Mouse (Mus musculus) myocyte (in vitro differentiated cells): Measurements from ENCODE around the gene Cacnb3. TPM values are rescaled to one million over a fixed set of nuclear protein-coding genes. Genes with fewer than 3 reads are reported as not detected.

Experiments used
- H3K27me3 ChIP-seq: one replicate; pipeline ENCODE4 v1.6.1; 2011; ENCODE audit not compliant: control insufficient read depth, insufficient read depth, insufficient read length
- H3K36me3 ChIP-seq: one replicate; pipeline ENCODE4 v1.6.1; 2011; ENCODE audit not compliant: control insufficient read depth, insufficient read depth
- H3K4me2 ChIP-seq: one replicate; pipeline ENCODE4 v1.6.1; 2011; ENCODE audit warnings: low read depth, control low read depth
- H3K4me3 ChIP-seq: one replicate; pipeline ENCODE4 v1.5.1; 2011; ENCODE audit warnings: mild to moderate bottlenecking, control low read depth, moderate library complexity
- H3K79me2 ChIP-seq: one replicate; pipeline ENCODE4 v1.6.1; 2011; ENCODE audit not compliant: control insufficient read depth, insufficient read depth
- H3ac ChIP-seq: one replicate; pipeline ENCODE4 v1.6.1; 2011; ENCODE audit not compliant: control insufficient read depth, insufficient read length
- CEBPB ChIP-seq: IDR thresholded peaks from 2 replicates; pipeline ENCODE4 v1.6.1; 2011; ENCODE audit warnings: mild to moderate bottlenecking, moderate library complexity; ENCODE audit not compliant: poor library complexity, insufficient read depth, severe bottlenecking
- E2F4 ChIP-seq: IDR thresholded peaks from one replicate; pipeline ENCODE4 v1.6.1; 2011; ENCODE audit warnings: mild to moderate bottlenecking, control low read depth, moderate library complexity; ENCODE audit not compliant: insufficient read depth
- MAX ChIP-seq: IDR thresholded peaks from one replicate; pipeline ENCODE4 v1.6.1; 2011; ENCODE audit warnings: low read depth, mild to moderate bottlenecking, control low read depth
- MYOD1 ChIP-seq, 3 experiments: IDR thresholded peaks; one replicate each; pipeline ENCODE4 v1.6.1; 2011; ENCODE audit warnings: control low read depth in 2 of 3, low read depth in 2 of 3, mild to moderate bottlenecking in 2 of 3, moderate library complexity in 1 of 3; ENCODE audit not compliant: insufficient read length in 2 of 3, control insufficient read depth in 1 of 3
- MYOG ChIP-seq, 3 experiments: IDR thresholded peaks; one replicate each; pipeline ENCODE4 v1.6.1; 2011; ENCODE audit warnings: control low read depth in 2 of 3, low read depth in 2 of 3, mild to moderate bottlenecking in 2 of 3; ENCODE audit not compliant: insufficient read length in 2 of 3, control insufficient read depth in 1 of 3, insufficient read depth in 1 of 3
- POLR2A ChIP-seq: IDR thresholded peaks from one replicate; pipeline ENCODE4 v1.6.1; 2011; ENCODE audit warnings: low read depth, mild to moderate bottlenecking, control low read depth, moderate library complexity; ENCODE audit not compliant: insufficient read length
- POLR2AphosphoS2 ChIP-seq: IDR thresholded peaks from one replicate; pipeline ENCODE4 v1.6.1; 2011; ENCODE audit warnings: low read depth, control low read depth; ENCODE audit not compliant: insufficient read length
- REST ChIP-seq: IDR thresholded peaks from one replicate; pipeline ENCODE4 v1.6.1; 2011; ENCODE audit warnings: mild to moderate bottlenecking, control low read depth, moderate library complexity; ENCODE audit not compliant: insufficient read depth, insufficient read length
- SRF ChIP-seq: IDR thresholded peaks from one replicate; pipeline ENCODE4 v1.6.1; 2011; ENCODE audit warnings: low read depth; ENCODE audit not compliant: control insufficient read depth, insufficient read length
- TCF12 ChIP-seq: IDR thresholded peaks from one replicate; pipeline ENCODE4 v1.6.1; 2011; ENCODE audit warnings: mild to moderate bottlenecking, control low read depth; ENCODE audit not compliant: poor library complexity, insufficient read depth, severe bottlenecking
- TCF3 ChIP-seq: IDR thresholded peaks from one replicate; pipeline ENCODE4 v1.6.1; 2011; ENCODE audit warnings: low read depth, control low read depth; ENCODE audit not compliant: insufficient read length
- USF1 ChIP-seq: IDR thresholded peaks from one replicate; pipeline ENCODE4 v1.6.1; 2011; ENCODE audit warnings: low read depth, mild to moderate bottlenecking, control low read depth, moderate library complexity
- polyA plus RNA-seq: library from polyadenylated mRNA; unstranded; fragments of >200 nt; fragmentation: generic; extraction: Trizol; gene quantifications from one replicate; pipeline ENCODE4 v1.2.1, GENCODE M21; 2012; ENCODE audit warnings: missing spikeins

Gene Cacnb3
- polyA plus RNA-seq, 1 experiment, result 80.8 TPM

GRCm38 (mm10) chr15:98644406-98644805 is 13.8 kb downstream of the Cacnb3 start:
- no peak overlapping the region for H3K4me2 ChIP-seq
- no peak for TF ChIP-seq SRF
- TF ChIP-seq MAX, result no peak
- no peak for TF ChIP-seq MYOG (IDR thresholded peaks at IDR 0.05; ENCODE audit: control insufficient read depth in 1 of 3, insufficient read depth in 1 of 3, insufficient read length in 2 of 3, low read depth in 2 of 3)
- no peak for TF ChIP-seq CEBPB
- TF ChIP-seq TCF12, result no peak
- peak; percentile 65 for TF ChIP-seq POLR2AphosphoS2
- TF ChIP-seq E2F4, result no peak
- TF ChIP-seq TCF3, result no peak
- TF ChIP-seq USF1, result no peak
- no peaks in the 10 kb centered on the region for H3K79me2 ChIP-seq
- H3K4me3 ChIP-seq, result no peak overlapping the region
- H3ac ChIP-seq, result no peak overlapping the region
- H3K36me3 ChIP-seq, result peaks cover 46% of the 10 kb centered on the region
- no peaks in the 10 kb centered on the region for H3K27me3 ChIP-seq

GRCm38 (mm10) chr15:98645057-98646026 is 14.7 kb downstream of the Cacnb3 start:
- H3K4me2 ChIP-seq, result no peak overlapping the region
- peaks cover 55% of the 10 kb centered on the region for H3K36me3 ChIP-seq
- H3K27me3 ChIP-seq, result no peaks in the 10 kb centered on the region
- H3K4me3 ChIP-seq, result no peak overlapping the region
- H3ac ChIP-seq, result no peak overlapping the region
- TF ChIP-seq E2F4, result no peak
- TF ChIP-seq POLR2AphosphoS2, result peak; percentile 67
- peak; percentile 42 for TF ChIP-seq POLR2A
- no peaks in the 10 kb centered on the region for H3K79me2 ChIP-seq

DNA sequence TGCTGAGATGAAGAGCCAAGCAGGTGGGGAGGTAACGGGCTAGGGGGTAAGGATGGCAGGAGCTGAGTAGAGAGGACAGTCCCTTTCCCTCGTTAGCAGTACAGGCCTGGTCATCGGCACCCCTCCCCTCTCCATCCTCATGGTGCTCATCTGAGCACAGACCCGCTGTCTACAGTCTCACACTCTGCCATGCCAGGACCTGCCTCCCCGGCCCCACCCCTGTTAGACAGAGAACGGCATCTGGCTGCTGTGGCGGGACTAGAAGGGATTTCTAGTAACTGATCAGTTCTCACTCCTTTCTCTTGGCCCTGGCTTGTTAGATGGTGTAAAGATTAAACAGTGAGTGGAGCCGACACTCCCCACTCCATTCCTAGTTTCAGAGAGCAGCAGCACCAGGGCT is 16.1 kb downstream of the Cacnb3 start:
- Histone ChIP-seq H3K36me3 (peaks cover 62% of the 10 kb centered on the region), H3K4me2 (no peak overlapping the region), H3K79me2 (no peaks in the 10 kb centered on the region), H3ac (no peak overlapping the region), H3K4me3 (no peak overlapping the region), H3K27me3 (no peaks in the 10 kb centered on the region)
- no peak for TF ChIP-seq TCF12
- peak; percentile 32 for TF ChIP-seq POLR2AphosphoS2
- TF ChIP-seq SRF, result peak; percentile 11
- peak; percentile 10 for TF ChIP-seq POLR2A
- TF ChIP-seq MYOG (IDR thresholded peaks at IDR 0.05; ENCODE audit: control insufficient read depth in 1 of 3, insufficient read depth in 1 of 3, insufficient read length in 2 of 3, low read depth in 2 of 3), result no peak

GRCm38 (mm10) chr15:98647308-98647707 is 16.7 kb downstream of the Cacnb3 start:
- H3K27me3 ChIP-seq, result no peaks in the 10 kb centered on the region
- H3ac ChIP-seq, result no peak overlapping the region
- no peaks in the 10 kb centered on the region for H3K79me2 ChIP-seq
- no peak overlapping the region for H3K4me3 ChIP-seq
- H3K36me3 ChIP-seq, result peaks cover 61% of the 10 kb centered on the region
- no peak overlapping the region for H3K4me2 ChIP-seq
- TF ChIP-seq MAX (no peak), POLR2AphosphoS2 (no peak), MYOG (IDR thresholded peaks at IDR 0.05; ENCODE audit: control insufficient read depth in 1 of 3, insufficient read depth in 1 of 3, insufficient read length in 2 of 3, low read depth in 2 of 3) (no peak), POLR2A (no peak), E2F4 (no peak), MYOD1 (IDR thresholded peaks at IDR 0.05; ENCODE audit: control insufficient read depth in 1 of 3, insufficient read length in 2 of 3, low read depth in 2 of 3) (no peak), TCF12 (no peak), SRF (no peak), TCF3 (no peak), REST (no peak), CEBPB (no peak), USF1 (no peak)

GRCm38 (mm10) chr15:98648071-98648470 is 17.4 kb downstream of the Cacnb3 start:
- H3K79me2 ChIP-seq, result no peaks in the 10 kb centered on the region
- H3ac ChIP-seq, result no peak overlapping the region
- H3K27me3 ChIP-seq, result no peaks in the 10 kb centered on the region
- TF ChIP-seq CEBPB (no peak), POLR2A (no peak), MYOD1 (IDR thresholded peaks at IDR 0.05; ENCODE audit: control insufficient read depth in 1 of 3, insufficient read length in 2 of 3, low read depth in 2 of 3) (no peak), TCF12 (no peak), SRF (no peak), MYOG (IDR thresholded peaks at IDR 0.05; ENCODE audit: control insufficient read depth in 1 of 3, insufficient read depth in 1 of 3, insufficient read length in 2 of 3, low read depth in 2 of 3) (no peak), E2F4 (no peak)
- no peak overlapping the region for H3K4me2 ChIP-seq
- H3K4me3 ChIP-seq, result no peak overlapping the region
- peaks cover 61% of the 10 kb centered on the region for H3K36me3 ChIP-seq
